Mouse (Mus musculus) midbrain, embryonic 14.5 days (tissue): ENCODE measurements around the gene Arid2. TPM values are rescaled to one million over a fixed set of nuclear protein-coding genes. Genes with fewer than 3 reads are reported as not detected.

Experiments used
- ATAC-seq: fragments of 200-750 bp; cut with Nextera tagmentation; 2 replicates; pipeline ENCODE4 v1.8.0; 2017; ENCODE audit warnings: moderate number of reproducible peaks, moderate library complexity; ENCODE audit not compliant: low FRiP score, low TSS enrichment
- DNase-seq: peaks from one replicate; pipeline ENCODE4 v3.0.0-alpha.2; 2015
- H3K27ac ChIP-seq: fragments of 300-500 bp; sonication (generic); replicated peaks from 2 replicates; pipeline ENCODE4 v1.5.1; 2014; ENCODE audit warnings: mild to moderate bottlenecking, low read depth, low read length, moderate library complexity
- H3K27me3 ChIP-seq: fragments of 300-500 bp; sonication (generic); 2 replicates; pipeline ENCODE4 v1.6.1; 2014; ENCODE audit warnings: low read length, control low read depth, mixed read lengths; ENCODE audit not compliant: control insufficient read depth, insufficient read depth
- H3K36me3 ChIP-seq: fragments of 300-500 bp; sonication (generic); 2 replicates; pipeline ENCODE4 v1.6.1; 2014; ENCODE audit warnings: low read length, control low read depth; ENCODE audit not compliant: control insufficient read depth, insufficient read depth
- H3K4me1 ChIP-seq: fragments of 300-500 bp; sonication (generic); 2 replicates; pipeline ENCODE4 v1.6.1; 2014; ENCODE audit warnings: mild to moderate bottlenecking, antibody characterized with exemption, low read length, control low read depth; ENCODE audit not compliant: control insufficient read depth, insufficient read depth
- H3K4me2 ChIP-seq: fragments of 300-500 bp; sonication (generic); 2 replicates; pipeline ENCODE4 v1.6.1; 2014; ENCODE audit warnings: mild to moderate bottlenecking, low read length, moderate library complexity
- H3K4me3 ChIP-seq: fragments of 300-500 bp; sonication (generic); replicated peaks from 2 replicates; pipeline ENCODE4 v1.5.1; 2014; ENCODE audit warnings: low read depth, low read length
- H3K9ac ChIP-seq: fragments of 300-500 bp; sonication (generic); replicated peaks from 2 replicates; pipeline ENCODE4 v1.6.1; 2014; ENCODE audit warnings: mild to moderate bottlenecking, low read length, moderate library complexity
- H3K9me3 ChIP-seq: fragments of 300-500 bp; sonication (generic); 2 replicates; pipeline ENCODE4 v1.6.1; 2016; ENCODE audit warnings: low read length, control low read depth, mixed read lengths; ENCODE audit not compliant: control insufficient read depth
- WGBS: fragments of 180-500 bp; shearing (Covaris S2); extraction: QIAGEN DNeasy Blood & Tissue Kit; methylation state at CpG from one replicate; pipeline ENCODE4 v1.1.7; 2014; 5-methylcytosine and 5-hydroxymethylcytosine counted together
- polyA plus RNA-seq: library from polyadenylated mRNA; unstranded; fragments of >200 nt; fragmentation: Nextera tagmentation; extraction: Ambion mirVana; gene quantifications from 2 replicates; pipeline ENCODE4 v1.2.1, GENCODE M21; 2014

Arid2 gene
- polyA plus RNA-seq, 1 experiment from 2014 or later: 32.4 TPM

DNA sequence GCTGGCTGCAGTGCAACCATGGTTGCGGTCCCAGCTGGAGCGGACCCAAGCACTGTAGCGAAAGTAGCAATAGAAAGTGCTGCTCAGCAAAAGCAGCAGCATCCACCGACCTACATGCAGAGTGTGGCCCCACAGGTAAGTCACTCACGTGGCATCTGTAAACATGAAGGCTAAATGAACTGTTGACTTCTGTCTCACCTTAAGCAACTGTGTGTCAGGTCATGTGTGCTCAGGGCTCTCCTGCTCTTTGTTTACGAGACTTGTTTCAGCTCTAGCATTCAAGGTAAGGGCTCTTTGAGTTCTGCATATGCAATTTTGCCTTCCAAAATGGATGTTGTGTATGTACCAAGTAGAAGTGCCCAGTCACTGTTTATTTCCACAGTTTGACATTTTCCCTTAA lies 85.3 kb downstream of the Arid2 start:
- DNase-seq: no peak
- Histone ChIP-seq H3K4me1 (no peaks in the 10 kb centered on the region), H3K9ac (no peak overlapping the region), H3K4me2 (no peak overlapping the region), H3K27me3 (no peaks in the 10 kb centered on the region), H3K9me3 (no peaks in the 10 kb centered on the region), H3K4me3 (no peak overlapping the region), H3K27ac (no peak overlapping the region), H3K36me3 (peaks cover 77% of the 10 kb centered on the region)
- 91% methylated on average over 6 of the region's 6 CpGs for WGBS
- ATAC-seq: no peak

DNA sequence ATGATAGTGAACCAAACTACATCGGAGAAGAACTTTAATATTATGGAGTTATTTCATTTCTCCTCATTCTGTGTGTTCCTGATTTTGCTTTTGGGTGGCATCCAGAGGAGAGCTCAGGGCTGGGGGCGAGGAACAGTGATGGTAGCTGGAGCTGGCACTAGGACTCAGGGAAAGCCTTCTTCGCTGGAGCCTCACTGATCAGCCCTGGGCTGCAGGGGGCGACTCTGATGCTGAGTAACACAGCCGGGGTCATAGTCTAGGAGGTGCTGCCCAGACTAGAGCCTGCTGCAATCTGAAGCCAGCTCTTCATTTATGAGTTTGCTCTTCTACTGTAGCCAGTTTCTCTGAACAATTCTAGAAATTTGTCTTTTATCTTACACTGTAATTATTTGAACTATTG lies 85.8 kb downstream of the Arid2 start:
- no peak for ATAC-seq
- no peaks in the 10 kb centered on the region for H3K9me3 ChIP-seq
- H3K4me2 ChIP-seq: no peak overlapping the region
- no peak overlapping the region for H3K27ac ChIP-seq
- no peak for DNase-seq
- no peaks in the 10 kb centered on the region for H3K27me3 ChIP-seq
- H3K36me3 ChIP-seq: peaks cover 78% of the 10 kb centered on the region
- H3K4me3 ChIP-seq: no peak overlapping the region
- H3K9ac ChIP-seq: no peak overlapping the region
- WGBS: 82% methylated on average over 5 of the region's 5 CpGs
- H3K4me1 ChIP-seq: no peaks in the 10 kb centered on the region

DNA sequence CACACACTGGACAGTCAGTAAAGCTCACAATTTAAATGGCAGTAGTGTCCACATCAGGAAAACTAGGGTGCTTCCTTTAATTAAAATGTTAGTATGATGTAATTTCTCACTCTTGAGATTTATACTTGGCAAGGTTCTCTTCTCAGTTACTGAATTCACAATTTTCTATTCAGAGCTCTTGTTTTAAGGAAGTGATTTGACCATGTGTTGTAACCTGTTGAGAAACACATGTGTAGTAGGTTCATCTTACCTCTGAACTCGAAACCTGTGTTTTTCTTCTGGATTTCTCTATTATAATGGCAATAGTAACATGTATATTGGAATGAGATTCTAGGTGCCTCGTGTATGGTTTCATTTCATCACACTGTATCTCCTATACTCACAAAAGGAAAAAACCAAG lies 88.9 kb downstream of the Arid2 start:
- no peaks in the 10 kb centered on the region for H3K4me1 ChIP-seq
- no peak overlapping the region for H3K4me2 ChIP-seq
- H3K36me3 ChIP-seq: peaks cover 59% of the 10 kb centered on the region
- H3K27ac ChIP-seq: no peak overlapping the region
- 93% methylated on average over 2 of the region's 2 CpGs for WGBS
- no peak for DNase-seq
- no peak for ATAC-seq
- H3K9ac ChIP-seq: no peak overlapping the region
- H3K9me3 ChIP-seq: no peaks in the 10 kb centered on the region
- no peaks in the 10 kb centered on the region for H3K27me3 ChIP-seq
- no peak overlapping the region for H3K4me3 ChIP-seq

DNA sequence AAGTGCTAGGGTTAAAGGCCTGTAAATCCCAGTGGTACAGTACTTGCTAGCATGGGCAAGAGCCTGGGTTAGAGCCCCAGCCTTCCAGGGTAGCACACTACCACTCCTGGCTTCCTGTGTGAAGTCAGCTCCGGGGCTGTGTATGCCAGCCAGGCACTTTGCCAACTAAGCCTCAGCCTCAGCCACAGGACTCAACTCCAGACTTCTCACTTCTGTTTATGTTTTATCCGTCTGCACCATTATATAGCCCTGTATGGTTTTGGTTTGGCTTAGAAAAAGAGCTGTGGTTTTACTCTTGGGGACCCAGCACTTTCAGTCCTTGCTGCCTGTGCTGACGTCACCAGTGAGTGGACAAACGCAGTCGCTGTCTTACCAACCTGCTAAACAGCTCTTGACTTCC lies 89.9 kb downstream of the Arid2 start:
- Histone ChIP-seq H3K9me3 (no peaks in the 10 kb centered on the region), H3K9ac (no peak overlapping the region), H3K36me3 (peaks cover 53% of the 10 kb centered on the region), H3K27ac (no peak overlapping the region), H3K27me3 (no peaks in the 10 kb centered on the region), H3K4me2 (no peak overlapping the region), H3K4me3 (no peak overlapping the region), H3K4me1 (no peaks in the 10 kb centered on the region)
- no peak for ATAC-seq
- peak; percentile 18 for DNase-seq
- 92% methylated on average over 5 of the region's 5 CpGs for WGBS

DNA sequence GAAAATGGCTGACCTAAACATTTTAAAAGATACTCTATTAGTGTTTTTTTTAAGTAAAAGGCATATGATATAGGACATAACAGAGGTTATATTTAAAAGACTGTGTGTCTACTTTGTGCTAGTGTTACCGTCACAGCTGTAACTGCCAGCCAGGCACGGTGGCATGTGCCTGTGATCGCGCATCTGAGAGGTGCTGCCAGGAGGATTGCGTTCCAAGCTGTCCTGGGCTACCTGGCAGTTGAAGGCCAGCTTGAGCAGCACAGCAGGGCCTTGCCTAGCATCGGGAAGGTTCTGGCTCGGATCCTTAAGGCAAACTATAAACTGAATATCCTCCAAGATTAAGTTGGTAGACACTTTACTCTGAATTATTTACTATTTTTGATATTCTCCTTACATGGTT lies 90.4 kb downstream of the Arid2 start:
- Histone ChIP-seq H3K4me1 (no peaks in the 10 kb centered on the region), H3K36me3 (peaks cover 52% of the 10 kb centered on the region), H3K9me3 (no peaks in the 10 kb centered on the region), H3K4me3 (no peak overlapping the region), H3K9ac (no peak overlapping the region), H3K4me2 (no peak overlapping the region), H3K27me3 (no peaks in the 10 kb centered on the region), H3K27ac (no peak overlapping the region)
- WGBS: 91% methylated on average over 7 of the region's 7 CpGs
- no peak for DNase-seq
- no peak for ATAC-seq

DNA sequence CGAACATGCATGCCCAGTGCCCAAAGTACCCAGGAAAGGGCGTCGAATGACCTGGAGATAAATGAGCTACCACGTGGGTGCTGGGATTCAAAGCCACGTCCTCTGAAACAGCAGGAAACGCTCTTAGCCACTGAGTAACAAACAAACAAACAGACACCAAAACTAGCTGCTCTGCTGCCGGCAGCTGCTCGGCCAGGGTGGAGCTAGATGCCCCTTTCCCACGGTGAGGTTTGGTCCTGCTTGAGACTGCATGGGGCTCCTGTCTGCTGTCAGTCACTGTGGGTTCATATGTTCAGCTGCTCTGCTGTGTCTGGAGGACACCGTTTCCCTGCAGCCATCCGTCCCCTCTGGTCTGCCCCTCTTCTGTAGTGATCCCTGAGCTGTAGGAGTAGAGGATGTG lies 94.9 kb downstream of the Arid2 start:
- Histone ChIP-seq H3K36me3 (peaks cover 56% of the 10 kb centered on the region), H3K9me3 (no peaks in the 10 kb centered on the region), H3K4me2 (no peak overlapping the region), H3K4me1 (no peaks in the 10 kb centered on the region), H3K27ac (no peak overlapping the region), H3K27me3 (no peaks in the 10 kb centered on the region), H3K9ac (no peak overlapping the region), H3K4me3 (no peak overlapping the region)
- WGBS: 92% methylated on average over 11 of the region's 11 CpGs
- DNase-seq: no peak
- ATAC-seq: no peak

DNA sequence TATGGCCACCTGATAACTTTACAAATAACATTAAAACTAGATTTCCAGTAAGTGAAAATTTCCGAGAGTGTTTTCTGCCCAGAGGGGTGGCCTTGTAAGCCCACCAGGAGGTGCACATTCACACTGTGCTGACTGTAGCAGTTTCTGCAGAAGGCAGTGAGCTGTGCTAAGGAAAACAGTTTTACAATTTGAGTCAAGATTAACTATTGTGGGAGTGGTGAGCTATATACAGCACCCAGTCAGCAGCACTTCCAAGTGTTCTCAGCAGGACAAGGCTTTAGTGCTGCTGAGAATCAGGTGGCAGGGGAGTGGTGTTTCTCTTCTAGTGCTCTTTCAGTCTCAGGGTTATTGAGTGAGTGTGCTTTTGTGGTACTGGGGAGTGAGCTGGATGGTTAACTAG lies 101.2 kb downstream of the Arid2 start:
- Histone ChIP-seq H3K4me3 (no peak overlapping the region), H3K9ac (no peak overlapping the region), H3K27ac (no peak overlapping the region), H3K9me3 (no peaks in the 10 kb centered on the region), H3K36me3 (peaks cover 49% of the 10 kb centered on the region), H3K4me1 (no peaks in the 10 kb centered on the region), H3K4me2 (no peak overlapping the region), H3K27me3 (no peaks in the 10 kb centered on the region)
- DNase-seq: no peak
- WGBS: 92% methylated on average over 1 of the region's 1 CpGs
- ATAC-seq: no peak

DNA sequence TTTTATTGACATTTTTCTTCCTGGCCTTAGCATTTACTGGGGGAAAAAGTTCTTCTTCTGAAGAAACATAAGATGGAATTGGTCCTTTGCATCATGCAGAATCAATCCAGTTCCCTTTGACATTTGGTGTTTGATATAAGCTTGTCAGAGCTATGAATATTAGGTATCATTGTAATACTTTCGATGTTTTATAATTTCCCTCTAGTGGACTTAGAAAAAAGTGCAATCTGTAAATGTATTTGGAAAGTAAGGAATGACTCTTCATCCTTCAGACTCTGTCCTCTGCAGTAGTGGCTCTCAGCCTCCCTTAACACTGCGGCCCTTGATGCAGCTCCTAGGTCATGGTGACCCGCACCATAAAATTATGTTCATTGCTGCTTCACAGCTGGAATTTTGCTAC lies 105.6 kb downstream of the Arid2 start:
- H3K4me3 ChIP-seq: no peak overlapping the region
- peak; percentile 25 for DNase-seq
- no peaks in the 10 kb centered on the region for H3K9me3 ChIP-seq
- H3K27me3 ChIP-seq: no peaks in the 10 kb centered on the region
- no peak overlapping the region for H3K27ac ChIP-seq
- no peak overlapping the region for H3K9ac ChIP-seq
- peaks cover 68% of the 10 kb centered on the region for H3K36me3 ChIP-seq
- ATAC-seq: no peak
- no peak overlapping the region for H3K4me2 ChIP-seq
- H3K4me1 ChIP-seq: no peaks in the 10 kb centered on the region
- 97% methylated on average over 3 of the region's 3 CpGs for WGBS

DNA sequence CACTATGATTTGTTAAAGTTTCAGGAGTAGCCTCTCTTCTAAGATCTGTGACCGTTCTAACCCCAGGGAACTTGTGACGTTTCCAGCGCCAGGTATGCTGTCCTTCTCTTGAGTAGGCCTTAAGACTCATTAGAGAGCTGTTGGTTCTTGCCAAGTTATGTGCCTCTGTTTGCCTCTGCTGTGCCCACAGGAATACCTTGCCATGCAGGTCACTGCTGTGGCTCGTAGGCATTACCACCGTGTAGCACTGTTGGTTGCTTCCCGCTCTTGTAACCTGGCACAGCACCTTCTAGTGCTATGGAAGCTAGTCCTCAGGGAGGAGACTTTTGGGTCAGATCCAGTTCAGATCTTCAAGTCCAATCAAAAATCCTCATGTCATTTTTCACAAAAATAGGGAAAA lies 107.8 kb downstream of the Arid2 start:
- no peak for ATAC-seq
- Histone ChIP-seq H3K4me1 (0 out of 2 replicates have a peak, but pooled peaks cover 3% of the 10 kb centered on the region), H3K4me3 (no peak overlapping the region), H3K9me3 (no peaks in the 10 kb centered on the region), H3K4me2 (no peak overlapping the region), H3K27me3 (no peaks in the 10 kb centered on the region), H3K9ac (no peak overlapping the region), H3K36me3 (peaks cover 68% of the 10 kb centered on the region), H3K27ac (no peak overlapping the region)
- WGBS: 93% methylated on average over 6 of the region's 6 CpGs
- DNase-seq: no peak
